Mouse (Mus musculus): ENCODE data around the gene Ikbkg. TPM values are rescaled to one million over a fixed set of nuclear protein-coding genes. Genes with fewer than 3 reads are reported as not detected.
"Not testable (repeated sequence)": the region's sequence is repeated elsewhere in the genome, so short reads cannot be mapped to it uniquely, and the experiment has no call there.

The Ikbkg gene
- total RNA-seq, 2 experiments from 2014 or later, result 45.3 to 47.5 TPM

- peak; percentile 54 to 81 for DNase-seq (ENCODE audit: low spot score in 2 of 2)
These were observed 36.3 kb downstream of the Ikbkg start for GRCm38 (mm10) chrX:74429290-74429821.

- DNase-seq (ENCODE audit: low spot score in 2 of 2), result no peak
These were observed 58.2 kb downstream of the Ikbkg start for GRCm38 (mm10) chrX:74451157-74451912.

GRCm38 (mm10) chrX:74452773-74453172 is 59.7 kb downstream of the Ikbkg start:
- peak in 1 of 2 experiments; percentile 50 for DNase-seq (ENCODE audit: low spot score in 2 of 2)

- not testable (repeated sequence) for DNase-seq (ENCODE audit: low spot score in 2 of 2)
These were observed 88.3 kb downstream of the Ikbkg start, which contains the start of gene Gm6880 for GRCm38 (mm10) chrX:74481349-74481885. Gene Gm6880, minus strand, starts transcription at chrX:74481399.

- no peak for DNase-seq (ENCODE audit: low spot score in 2 of 2)
These were observed 104.0 kb downstream of the Ikbkg start for GRCm38 (mm10) chrX:74497131-74497530.

Other genes with a start within 250 kb of the Ikbkg start
- gene Tex28, start 225.5 kb upstream of the Ikbkg start, total RNA-seq (2021), result not detected
- not detected for gene Tktl1, start 216.0 kb upstream of the Ikbkg start, total RNA-seq (2021)
- gene Flna, start 143.5 kb upstream of the Ikbkg start, total RNA-seq (2021), result 100 to 1,000 TPM; 133 to 154 TPM
- gene Emd, start 138.6 kb upstream of the Ikbkg start, total RNA-seq (2021), result 10 to 100 TPM; 37.9 to 39.3 TPM
- gene Rpl10, start 122.5 kb upstream of the Ikbkg start, total RNA-seq (2021), result 100 to 1,000 TPM; 156 to 173 TPM
- gene Taz, start 111.4 kb upstream of the Ikbkg start, total RNA-seq (2021), result 10 to 100 TPM; 47.9 to 67.4 TPM
- 1 to 10 TPM; 2.0 to 2.2 TPM for gene Dnase1l1, start 111.0 kb upstream of the Ikbkg start, total RNA-seq (2021)
- 100 to 1,000 TPM; 302 to 318 TPM for gene Atp6ap1, start 96.2 kb upstream of the Ikbkg start, total RNA-seq (2021)
- gene Gdi1, start 88.3 kb upstream of the Ikbkg start, total RNA-seq (2021), result 100 to 1,000 TPM; 656 to 707 TPM
- gene Fam50a, start 80.3 kb upstream of the Ikbkg start, total RNA-seq (2021), result 10 to 100 TPM; 36.5 to 44.4 TPM
- 10 to 100 TPM; 41.8 to 42.3 TPM for gene Plxna3, start 64.2 kb upstream of the Ikbkg start, total RNA-seq (2021)
- 10 to 100 TPM; 32.6 to 35.7 TPM for gene Lage3, start 39.7 kb upstream of the Ikbkg start, total RNA-seq (2021)
- 10 to 100 TPM; 57.5 to 59.6 TPM for gene Ubl4a, start 20.1 kb upstream of the Ikbkg start, total RNA-seq (2021)
- 1 to 10 TPM; 1.8 to 2.0 TPM for gene Slc10a3, start 19.9 kb upstream of the Ikbkg start, total RNA-seq (2021)
- gene Fam3a, start within 50 bp of the Ikbkg start, total RNA-seq (2021), result 10 to 100 TPM; 16.9 to 23.5 TPM
- 10 to 100 TPM; 28.4 to 30.5 TPM for gene G6pdx, start 35.9 kb downstream of the Ikbkg start, total RNA-seq (2021)
- not detected for gene Gm6880, start 88.1 kb downstream of the Ikbkg start, total RNA-seq (2021)
- not detected for gene Olfr1326-ps1, start 181.6 kb downstream of the Ikbkg start, total RNA-seq (2021)
- not detected for gene Olfr1325, start 199.4 kb downstream of the Ikbkg start, total RNA-seq (2021)